Mouse (Mus musculus): Measurements from ENCODE around the gene Dmac1. TPM values are rescaled to one million over a fixed set of nuclear protein-coding genes. Genes with fewer than 3 reads are reported as not detected.

Dmac1 gene
- total and polyA plus RNA-seq, 3 experiments, result 63.4 to 108 (median 74.2) TPM

DNA sequence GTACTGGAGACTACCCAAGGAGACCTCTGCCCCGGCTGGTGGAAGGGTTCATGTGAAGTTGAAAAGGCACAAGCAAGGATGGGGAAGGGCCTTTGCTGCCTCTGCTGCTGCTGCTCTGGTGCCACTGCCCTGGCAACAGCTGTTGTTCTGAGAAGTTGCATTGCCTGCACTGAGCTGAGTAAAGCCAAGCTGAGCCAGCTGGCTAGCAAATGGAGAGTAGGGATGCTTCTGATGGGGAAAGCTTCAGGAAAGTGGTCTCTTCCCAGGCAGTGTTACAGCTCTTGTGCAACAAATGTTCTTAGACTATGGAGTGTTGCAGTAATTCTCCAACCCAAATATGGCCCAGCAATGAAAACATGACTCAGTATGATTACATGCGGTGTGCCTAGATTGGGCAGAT, 33.8 kb upstream of the Dmac1 start:
- Histone ChIP-seq H3K36me3 (replicated peaks in 1 of 2; ENCODE audit: control insufficient read depth in 1 of 2, insufficient read depth in 1 of 2, low read length in 1 of 2) (no peaks in the 10 kb centered on the region), H3K4me3 (replicated peaks in 1 of 3; ENCODE audit: low read depth in 2 of 3, low read length in 2 of 3, poor library complexity in 1 of 3) (no peak overlapping the region), H3K4me1 (ENCODE audit: control insufficient read depth in 1 of 2, insufficient read depth in 2 of 2) (no peaks in the 10 kb centered on the region), H3K9me3 (replicated peaks; ENCODE audit: low read length) (peaks cover 3% of the 10 kb centered on the region), H3K9ac (ENCODE audit: insufficient read depth, low read depth) (no peak overlapping the region), H3K27me3 (replicated peaks) (no peaks in the 10 kb centered on the region), H3K79me2 (replicated peaks; ENCODE audit: control insufficient read depth, extremely low read depth, insufficient read depth, poor library complexity, severe bottlenecking) (no peaks in the 10 kb centered on the region), H3K4me2 (ENCODE audit: insufficient read depth, low read depth, poor library complexity, severe bottlenecking) (no peak overlapping the region), H3K27ac (ENCODE audit: insufficient read depth, low read depth) (no peak overlapping the region)
- no peak for TF ChIP-seq JUND (conservative IDR thresholded peaks at IDR 0.05; ENCODE audit: low read depth, low read length)
- no peak for TF ChIP-seq NRF1 (IDR thresholded peaks at IDR 0.05; ENCODE audit: low read depth, low read length)
- TF ChIP-seq BHLHE40 (IDR thresholded peaks at IDR 0.05; ENCODE audit: low read depth, low read length), result no peak
- TF ChIP-seq ZNF384 (IDR thresholded peaks at IDR 0.05; ENCODE audit: low read depth, low read length), result no peak
- TF ChIP-seq CTCF (conservative IDR thresholded peaks at IDR 0.05 in 1 of 2, IDR thresholded peaks at IDR 0.05 in 1 of 2; ENCODE audit: low read depth in 2 of 2, low read length in 2 of 2), result no peak
- no peak for TF ChIP-seq MYC (IDR thresholded peaks at IDR 0.05; ENCODE audit: low read depth, low read length)
- no peak for TF ChIP-seq ZMIZ1 (IDR thresholded peaks at IDR 0.05; ENCODE audit: low read depth, low read length)
- no peak for TF ChIP-seq ETS1 (conservative IDR thresholded peaks at IDR 0.05; ENCODE audit: low read depth, low read length)
- no peak for TF ChIP-seq POLR2AphosphoS2 (IDR thresholded peaks at IDR 0.05; ENCODE audit: low read depth, low read length)
- no peak for TF ChIP-seq JUN (IDR thresholded peaks at IDR 0.05; ENCODE audit: insufficient read depth, low read depth, low read length)
- TF ChIP-seq USF2 (conservative IDR thresholded peaks at IDR 0.05; ENCODE audit: low read depth, low read length), result no peak
- no peak for TF ChIP-seq CHD2 (IDR thresholded peaks at IDR 0.05; ENCODE audit: low read length)
- TF ChIP-seq USF1 (IDR thresholded peaks at IDR 0.05; ENCODE audit: low read depth, low read length), result no peak
- no peak for TF ChIP-seq TBP (conservative IDR thresholded peaks at IDR 0.05; ENCODE audit: low read depth, low read length)
- no peak for TF ChIP-seq MAFK (IDR thresholded peaks at IDR 0.05; ENCODE audit: insufficient replicate concordance, low read length)
- TF ChIP-seq SMC3 (IDR thresholded peaks at IDR 0.05; ENCODE audit: low read depth, low read length), result no peak
- DNase-seq (ENCODE audit: extremely low read depth), result no peak
- in situ Hi-C loops (cut with MboI; ENCODE audit: low pct_ligation_motif_present, low pct_unique_long_range_greater_than_20kb, low sequenced_read_pairs) (no loop called here), dilution Hi-C loops (cut with MboI; ENCODE audit: extremely low pct_ligation_motif_present, extremely low pct_unique_long_range_greater_than_20kb, low sequenced_read_pairs) (no loop called here)

DNA sequence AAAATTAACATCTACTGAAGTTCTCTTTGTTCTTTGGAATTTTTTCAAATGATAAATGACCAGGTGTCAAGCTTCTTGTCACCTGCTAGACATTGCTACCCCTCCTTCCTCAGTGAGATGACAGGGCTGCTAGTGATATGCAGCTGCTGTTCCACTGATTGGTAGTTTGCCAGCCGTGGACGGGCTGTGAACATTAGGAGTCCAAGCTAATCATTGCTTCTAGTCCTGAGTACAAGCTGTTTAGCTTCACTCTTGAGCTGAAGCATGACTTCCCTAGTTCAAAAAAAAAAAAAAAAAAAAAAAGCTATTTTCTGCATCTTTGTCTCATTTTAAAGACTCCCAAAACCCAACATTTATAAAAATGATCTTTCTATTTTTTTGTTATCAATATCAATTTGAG, 33.2 kb upstream of the Dmac1 start:
- no peak for DNase-seq (ENCODE audit: extremely low read depth)
- TF ChIP-seq EP300 (IDR thresholded peaks at IDR 0.05; ENCODE audit: low read length) (no peak), POLR2AphosphoS2 (IDR thresholded peaks at IDR 0.05; ENCODE audit: low read depth, low read length) (no peak), ZC3H11A (IDR thresholded peaks at IDR 0.05; ENCODE audit: low read depth, low read length) (no peak), NELFE (IDR thresholded peaks at IDR 0.05; ENCODE audit: low read depth, low read length) (no peak)
- Histone ChIP-seq H3K4me2 (ENCODE audit: insufficient read depth, low read depth, poor library complexity, severe bottlenecking) (no peak overlapping the region), H3K4me3 (replicated peaks in 1 of 3; ENCODE audit: low read depth in 2 of 3, low read length in 2 of 3, poor library complexity in 1 of 3) (no peak overlapping the region), H3K9ac (ENCODE audit: insufficient read depth, low read depth) (no peak overlapping the region), H3K27me3 (replicated peaks) (no peaks in the 10 kb centered on the region), H3K9me3 (replicated peaks; ENCODE audit: low read length) (peaks cover 3% of the 10 kb centered on the region), H3K27ac (ENCODE audit: insufficient read depth, low read depth) (no peak overlapping the region), H3K4me1 (ENCODE audit: control insufficient read depth in 1 of 2, insufficient read depth in 2 of 2) (no peaks in the 10 kb centered on the region), H3K36me3 (replicated peaks in 1 of 2; ENCODE audit: control insufficient read depth in 1 of 2, insufficient read depth in 1 of 2, low read length in 1 of 2) (no peaks in the 10 kb centered on the region), H3K79me2 (replicated peaks; ENCODE audit: control insufficient read depth, extremely low read depth, insufficient read depth, poor library complexity, severe bottlenecking) (no peaks in the 10 kb centered on the region)
- dilution Hi-C loops (cut with MboI; ENCODE audit: extremely low pct_ligation_motif_present, extremely low pct_unique_long_range_greater_than_20kb, low sequenced_read_pairs) (no loop called here), in situ Hi-C loops (cut with MboI; ENCODE audit: low pct_ligation_motif_present, low pct_unique_long_range_greater_than_20kb, low sequenced_read_pairs) (no loop called here)
